Mouse (Mus musculus) liver, postnatal 0 days (tissue): ENCODE results near the gene Atad5. TPM values are rescaled to one million over a fixed set of nuclear protein-coding genes. Genes with fewer than 3 reads are reported as not detected.

Source experiments
- ATAC-seq: fragments of 200-750 bp; cut with Nextera tagmentation; 2 replicates; pipeline ENCODE4 v1.8.0; 2017; ENCODE audit warnings: mild to moderate bottlenecking, moderate library complexity
- DNase-seq: peaks from one replicate; pipeline ENCODE4 v3.0.0-alpha.2; 2016
- H3K27ac ChIP-seq: fragments of 300-500 bp; sonication (generic); 2 replicates; pipeline ENCODE4 v1.5.1; 2014; ENCODE audit warnings: antibody characterized with exemption, moderate library complexity, mild to moderate bottlenecking, low read depth
- H3K27me3 ChIP-seq: fragments of 300-500 bp; sonication (generic); 2 replicates; pipeline ENCODE4 v1.6.1; 2014; ENCODE audit warnings: low read length, control low read depth, mixed read lengths; ENCODE audit not compliant: insufficient read depth
- H3K36me3 ChIP-seq: fragments of 300-500 bp; sonication (generic); replicated peaks from 2 replicates; pipeline ENCODE4 v1.6.1; 2014; ENCODE audit warnings: mild to moderate bottlenecking, control low read depth, low read length, moderate library complexity, mixed read lengths; ENCODE audit not compliant: insufficient read depth
- H3K4me1 ChIP-seq: fragments of 300-500 bp; sonication (generic); 2 replicates; pipeline ENCODE4 v1.6.1; 2014; ENCODE audit warnings: antibody characterized with exemption, mild to moderate bottlenecking, control low read depth; ENCODE audit not compliant: insufficient read depth
- H3K4me2 ChIP-seq: fragments of 300-500 bp; sonication (generic); 2 replicates; pipeline ENCODE4 v1.6.1; 2014; ENCODE audit warnings: low read depth, mild to moderate bottlenecking, low read length, moderate library complexity, mixed read lengths
- H3K4me3 ChIP-seq: fragments of 300-500 bp; sonication (generic); 2 replicates; pipeline ENCODE4 v1.5.1; 2014; ENCODE audit warnings: low read depth, low read length
- H3K9ac ChIP-seq: fragments of 300-500 bp; sonication (generic); replicated peaks from 2 replicates; pipeline ENCODE4 v1.6.1; 2014; ENCODE audit warnings: mild to moderate bottlenecking, moderate library complexity
- H3K9me3 ChIP-seq: fragments of 300-500 bp; sonication (generic); 2 replicates; pipeline ENCODE4 v1.6.1; 2016; ENCODE audit warnings: mild to moderate bottlenecking, control low read depth, low read length, mixed read lengths
- CTCF ChIP-seq: sonication (generic); IDR thresholded peaks from 2 replicates; pipeline ENCODE4 v1.5.1; 2016; ENCODE audit warnings: antibody characterized with exemption, low read depth
- EP300 ChIP-seq: IDR thresholded peaks from 2 replicates; pipeline ENCODE4 v1.6.1; 2016; ENCODE audit warnings: antibody characterized with exemption, low read depth, mild to moderate bottlenecking
- WGBS: fragments of 180-500 bp; shearing (Covaris S2); extraction: QIAGEN DNeasy Blood & Tissue Kit; methylation state at CpG from one replicate; pipeline ENCODE4 v1.1.7; 2014; ENCODE audit not compliant: insufficient replicate concordance; 5-methylcytosine and 5-hydroxymethylcytosine counted together
- polyA plus RNA-seq: library from polyadenylated mRNA; unstranded; fragments of >200 nt; fragmentation: Nextera tagmentation; extraction: Ambion mirVana; gene quantifications from 2 replicates; pipeline ENCODE4 v1.2.1, GENCODE M21; 2015

Gene Atad5
- polyA plus RNA-seq, 1 experiment from 2014 or later, result 4.9 TPM

DNA sequence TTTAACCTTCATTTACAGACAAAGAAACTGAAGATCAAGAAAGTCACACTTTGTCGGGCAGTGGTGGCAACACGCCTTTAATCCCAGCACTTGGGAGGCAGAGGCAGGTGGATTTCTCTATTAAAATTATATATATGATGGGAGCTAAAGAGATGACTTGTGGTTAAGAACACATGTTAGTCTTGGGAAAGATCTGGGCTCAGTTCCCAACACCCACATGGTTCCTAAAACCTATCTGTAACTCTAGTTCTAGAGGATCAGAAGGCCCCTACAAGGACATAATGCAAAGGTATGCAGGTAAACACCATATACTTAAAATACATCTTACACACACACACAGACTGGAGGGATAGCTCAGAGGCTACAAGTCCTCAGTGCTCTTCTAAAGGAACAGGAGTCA, 18.2 kb upstream of the Atad5 start:
- ATAC-seq, result no peak
- 87% methylated on average over 2 of the region's 2 CpGs for WGBS

DNA sequence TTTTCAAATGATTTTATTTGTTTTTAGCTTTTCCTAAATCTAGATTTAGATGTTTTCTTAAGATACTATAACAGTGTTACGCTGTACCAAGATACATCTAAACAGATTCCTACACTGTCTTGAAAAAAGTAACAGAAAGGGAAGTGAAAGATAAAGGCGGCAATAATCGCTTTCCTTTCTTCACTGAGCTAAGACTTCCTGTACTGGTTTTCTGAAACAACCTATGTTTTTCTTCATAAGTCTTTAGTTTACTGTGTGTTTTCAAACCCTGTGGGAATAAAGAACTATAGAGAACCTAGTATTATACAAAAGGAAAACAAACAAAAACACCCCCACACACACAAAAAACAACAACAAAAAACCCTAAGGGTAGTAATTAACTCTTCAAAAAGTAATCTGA, 16.8 kb upstream of the Atad5 start:
- H3K4me3 ChIP-seq, result no peak overlapping the region
- H3K9ac ChIP-seq, result no peak overlapping the region
- H3K9me3 ChIP-seq, result no peaks in the 10 kb centered on the region
- H3K27me3 ChIP-seq, result no peaks in the 10 kb centered on the region
- H3K36me3 ChIP-seq, result peaks cover 19% of the 10 kb centered on the region
- no peak for TF ChIP-seq EP300
- no peak for TF ChIP-seq CTCF
- peak overlapping the region; percentile 85 for H3K27ac ChIP-seq
- WGBS, result 36% methylated on average over 3 of the region's 3 CpGs
- ATAC-seq (no peak), DNase-seq (no peak)
- H3K4me1 ChIP-seq, result peaks cover 24% of the 10 kb centered on the region
- peak overlapping the region; percentile 3; the same call in 1 of the 2 replicates for H3K4me2 ChIP-seq

More for the DNA sequence above, 18.2 kb upstream of the Atad5 start:
- DNase-seq, result no peak
- Histone ChIP-seq H3K4me1 (peaks cover 25% of the 10 kb centered on the region), H3K27me3 (no peaks in the 10 kb centered on the region), H3K4me2 (no peak overlapping the region), H3K9ac (no peak overlapping the region), H3K27ac (0 out of 2 replicates have a peak overlapping the region, but pooled peaks have one; percentile 35), H3K36me3 (peaks cover 15% of the 10 kb centered on the region), H3K9me3 (no peaks in the 10 kb centered on the region), H3K4me3 (no peak overlapping the region)
- no peak for TF ChIP-seq CTCF

DNA sequence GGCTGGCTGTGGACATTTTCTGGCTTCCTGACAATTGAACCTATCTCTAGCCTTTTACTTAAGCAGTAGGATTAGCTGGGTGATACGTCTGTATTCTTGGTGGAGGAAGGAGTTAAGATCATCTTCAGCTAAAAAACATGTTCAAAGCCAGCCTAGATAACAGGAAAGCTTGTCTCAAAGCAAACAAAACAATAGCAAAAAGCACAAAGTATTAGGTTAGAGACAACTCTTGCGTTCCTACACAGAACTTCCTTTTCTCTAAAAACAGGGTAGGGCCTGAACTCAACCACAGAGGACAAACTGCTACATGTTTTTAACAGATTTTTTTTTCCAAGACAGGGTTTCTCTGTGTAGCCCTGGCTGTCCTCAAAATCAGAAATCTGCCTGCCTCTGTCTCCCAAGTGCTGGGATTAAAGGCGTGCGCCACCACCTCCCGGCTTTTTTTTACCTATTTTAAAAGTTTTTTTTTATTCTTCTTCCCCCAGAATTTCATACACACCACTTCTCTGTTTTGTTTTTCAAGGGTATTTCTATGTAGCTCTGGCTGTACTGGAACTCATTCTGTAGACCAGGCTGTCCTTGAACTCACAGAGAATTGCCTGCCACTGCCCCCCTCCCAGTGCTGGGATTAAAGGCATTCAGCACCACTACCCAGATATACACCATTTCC, 13.5 kb upstream of the Atad5 start:
- Histone ChIP-seq H3K4me2 (no peak overlapping the region; the same call in 1 of the 2 replicates), H3K36me3 (peaks cover 16% of the 10 kb centered on the region), H3K9me3 (no peaks in the 10 kb centered on the region), H3K27me3 (no peaks in the 10 kb centered on the region), H3K9ac (no peak overlapping the region; the same call in 1 of the 2 replicates), H3K4me3 (no peak overlapping the region), H3K4me1 (peaks cover 17% of the 10 kb centered on the region), H3K27ac (peak overlapping the region; percentile 67)
- WGBS, result 60% methylated on average over 5 of the region's 5 CpGs
- DNase-seq, result no peak
- TF ChIP-seq EP300 (no peak), CTCF (no peak)
- no peak for ATAC-seq

DNA sequence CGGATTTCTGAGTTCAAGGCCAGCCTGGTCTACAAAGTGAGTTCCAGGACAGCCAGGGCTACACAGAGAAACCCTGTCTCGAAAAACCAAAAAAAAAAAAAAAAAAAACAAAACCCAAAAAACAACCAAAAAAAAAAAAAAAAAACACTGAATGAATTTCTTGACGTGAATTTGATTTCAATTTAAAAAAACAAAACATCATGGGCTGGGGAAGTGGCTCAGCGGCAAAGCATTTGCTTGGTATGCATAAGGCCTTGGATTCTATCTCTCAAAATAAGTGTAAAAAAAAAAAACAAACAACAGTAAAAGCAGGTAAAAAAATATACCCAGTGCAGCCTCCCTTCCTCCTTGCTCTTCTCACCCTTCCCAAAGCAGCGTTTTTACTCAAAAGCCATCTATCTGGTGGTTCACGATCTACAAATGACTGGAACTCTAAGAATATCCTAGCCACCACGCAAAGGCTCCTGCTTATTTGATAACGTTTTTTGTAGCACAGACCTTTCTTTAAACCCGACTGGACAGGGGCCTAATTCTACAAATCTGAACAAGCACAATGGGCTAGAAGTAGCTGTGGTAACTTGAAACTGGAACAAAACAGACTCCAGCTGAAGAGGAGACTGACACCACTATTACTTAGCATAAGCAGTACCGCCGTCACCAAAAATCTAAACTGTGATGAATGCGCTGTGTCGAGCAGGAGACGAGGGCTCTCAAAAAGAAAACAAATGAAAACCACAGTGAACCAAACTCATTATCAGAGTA, 11.2 kb upstream of the Atad5 start:
- Histone ChIP-seq H3K4me2 (peak overlapping the region; percentile 86), H3K27ac (peak overlapping the region; percentile 35; the same call in 1 of the 2 replicates), H3K36me3 (peaks cover 16% of the 10 kb centered on the region), H3K4me3 (peak overlapping the region; percentile 99), H3K9ac (peak overlapping the region; percentile 18; the same call in 1 of the 2 replicates), H3K9me3 (no peaks in the 10 kb centered on the region), H3K4me1 (peaks cover 24% of the 10 kb centered on the region), H3K27me3 (no peaks in the 10 kb centered on the region)
- ATAC-seq, result no peak
- 56% methylated on average over 13 of the region's 14 CpGs for WGBS
- no peak for DNase-seq
- TF ChIP-seq EP300 (no peak), CTCF (no peak)

DNA sequence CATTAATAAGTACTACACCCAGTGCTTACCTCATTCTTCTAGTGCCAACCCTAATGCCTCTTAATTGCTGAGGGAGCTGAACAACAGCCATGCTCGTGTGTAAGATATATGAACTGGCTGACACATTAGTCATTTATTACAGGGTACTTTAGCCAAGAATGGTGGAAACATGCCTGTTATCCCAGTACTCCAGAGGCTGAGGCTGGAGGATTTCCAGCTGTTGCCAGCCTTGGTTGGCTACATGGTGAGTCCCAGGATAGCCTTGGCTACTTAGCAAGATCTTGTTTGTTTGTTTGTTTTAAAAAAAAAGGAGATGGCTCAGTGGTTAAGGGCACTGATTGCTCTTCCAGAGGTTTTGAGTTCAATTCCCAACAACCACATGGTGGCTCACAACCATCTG, 10.4 kb upstream of the Atad5 start:
- Histone ChIP-seq H3K9me3 (no peaks in the 10 kb centered on the region), H3K4me3 (peak overlapping the region; percentile 99), H3K4me1 (peaks cover 20% of the 10 kb centered on the region), H3K27me3 (no peaks in the 10 kb centered on the region), H3K4me2 (peak overlapping the region; percentile 86), H3K36me3 (peaks cover 9% of the 10 kb centered on the region), H3K9ac (peak overlapping the region; percentile 18; the same call in 1 of the 2 replicates), H3K27ac (peak overlapping the region; percentile 36; the same call in 1 of the 2 replicates)
- ATAC-seq (no peak), DNase-seq (no peak)
- TF ChIP-seq EP300 (no peak), CTCF (no peak)
- WGBS, result 26% methylated on average over 1 of the region's 1 CpGs

DNA sequence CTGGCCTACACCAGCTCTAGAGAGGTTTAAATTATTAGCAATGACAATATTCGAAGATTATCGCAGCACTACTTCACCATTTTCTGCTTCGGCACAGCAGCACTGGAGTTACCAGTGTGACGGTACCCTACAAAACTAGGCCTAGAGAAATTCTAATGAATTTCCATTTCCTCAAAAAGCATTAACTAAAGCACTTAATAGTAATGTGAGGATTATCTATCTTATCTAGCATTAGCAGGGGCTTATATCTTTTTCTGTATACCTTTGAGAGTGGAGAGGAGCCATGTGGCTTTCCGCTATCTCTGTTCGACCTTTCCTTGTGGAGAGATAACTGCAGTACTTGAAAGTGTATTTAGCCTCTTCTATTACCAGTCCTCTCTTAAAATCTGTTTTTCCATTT, 9.4 kb upstream of the Atad5 start:
- TF ChIP-seq CTCF (no peak), EP300 (peak; percentile 87)
- peak overlapping the region; percentile 99 for H3K4me3 ChIP-seq
- 21% methylated on average over 6 of the region's 6 CpGs for WGBS
- DNase-seq (no peak), ATAC-seq (no peak)
- H3K4me1 ChIP-seq, result peaks cover 17% of the 10 kb centered on the region
- H3K36me3 ChIP-seq, result peaks cover 4% of the 10 kb centered on the region
- H3K27me3 ChIP-seq, result no peaks in the 10 kb centered on the region
- no peaks in the 10 kb centered on the region for H3K9me3 ChIP-seq
- H3K9ac ChIP-seq, result peak overlapping the region; percentile 100
- H3K4me2 ChIP-seq, result peak overlapping the region; percentile 86
- H3K27ac ChIP-seq, result peak overlapping the region; percentile 100
